Mouse (Mus musculus) G1E (cell line): Measurements from ENCODE around the gene Btnl9.

Source experiments
- CTCF ChIP-seq: IDR thresholded peaks from 2 replicates; pipeline ENCODE4 v1.5.1; 2012; ENCODE audit warnings: low read depth, low read length, inconsistent platforms, mixed read lengths
- POLR2AphosphoS5 ChIP-seq: IDR thresholded peaks from 2 replicates; pipeline ENCODE4 v1.6.1; 2012; ENCODE audit warnings: low read depth, low read length, inconsistent platforms; ENCODE audit not compliant: insufficient replicate concordance

- no peak for TF ChIP-seq CTCF
- no peak for TF ChIP-seq POLR2AphosphoS5
Measured at GRCm38 (mm10) chr11:49200666-49201065, 13.7 kb upstream of the Btnl9 start.
